ENCODE assay signal across 9 mouse cellular contexts in the genomic region with DNA sequence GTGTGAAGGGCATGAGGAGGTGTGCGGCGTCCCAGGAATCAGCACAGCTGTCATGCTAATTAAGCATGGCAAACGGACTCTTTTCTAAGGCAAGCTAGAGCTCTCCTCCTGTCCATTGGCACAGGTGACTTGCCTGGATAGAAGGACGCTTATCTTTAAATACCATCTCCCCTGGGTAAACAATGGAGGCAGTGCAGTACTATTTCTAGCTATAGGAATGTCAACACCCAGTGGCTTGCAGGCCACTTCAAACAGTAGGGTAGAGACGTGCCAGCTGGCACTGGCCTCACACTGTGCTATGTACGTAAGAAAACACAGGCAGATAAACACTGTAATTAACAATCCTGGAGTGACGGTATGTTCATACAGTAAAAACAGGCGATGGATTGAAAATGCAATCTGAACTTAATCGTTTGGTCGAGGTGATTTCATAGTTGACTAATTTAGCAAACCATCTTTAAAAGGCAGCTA. TPM values are rescaled to one million over a fixed set of nuclear protein-coding genes. Genes with fewer than 3 reads are reported as not detected.
DNase-seq lines count a peak whose midpoint lies in the region; ATAC-seq and TF ChIP-seq lines count a peak whose summit lies in the region.
"Had no signal": no experiment of that assay in that cellular context is flagged by ENCODE, and none has a peak within 500 bp of the region (broad histone marks: within the 10 kb centered on the region; RNA-seq: fewer than 3 reads in every experiment).

No protein-coding gene starts in this region.

- no peaks in the 10 kb centered on the region for H3K36me3 ChIP-seq in liver, postnatal 0 days (replicated peaks; ENCODE audit: insufficient read depth, low read length)
- H3K36me3 ChIP-seq in limb, embryonic 10.5 days: no peaks in the 10 kb centered on the region

- WGBS in cerebellum, adult 2 months: 2% methylated on average over 10 of the region's 10 CpGs
- WGBS in liver, postnatal 0 days (ENCODE audit: insufficient replicate concordance): 41% methylated on average over 10 of the region's 10 CpGs
- 58% methylated on average over 10 of the region's 10 CpGs for WGBS in limb, embryonic 10.5 days

- peak overlapping the region; percentile 11; the same call in 1 of the 2 replicates for H3K4me2 ChIP-seq in liver, postnatal 0 days (ENCODE audit: low read depth, low read length)

- DNase-seq in brain, adult 2 months (ENCODE audit: low read depth, low spot score): peak; percentile 92
- DNase-seq in cerebellum, adult 2 months: peak; percentile 71 to 92
- peak; percentile 16 for DNase-seq in heart, postnatal 25 days (ENCODE audit: low spot score)
- DNase-seq in liver, postnatal 0 days: peak; percentile 40
- DNase-seq in left cerebral cortex, adult 11 months (ENCODE audit: low spot score): no peak
- no peak for DNase-seq in limb, embryonic 10.5 days (ENCODE audit: low spot score)
- no peak for DNase-seq in embryo, embryonic 9.5 days (ENCODE audit: extremely low spot score)
- no peak for DNase-seq in left cerebral cortex, adult 9 months (ENCODE audit: low spot score in 2 of 2)

- H3K27me3 ChIP-seq in cerebellum, adult 2 months (ENCODE audit: control insufficient read depth, insufficient read depth, low read length): no peaks in the 10 kb centered on the region
- H3K27me3 ChIP-seq in liver, postnatal 0 days (ENCODE audit: insufficient read depth, low read length): no peaks in the 10 kb centered on the region
- H3K27me3 ChIP-seq in limb, embryonic 10.5 days (ENCODE audit: low read depth, poor library complexity, severe bottlenecking): no peaks in the 10 kb centered on the region

- H3K4me1 ChIP-seq in cerebellum, adult 2 months (ENCODE audit: control insufficient read depth, insufficient read depth, low read length): peaks cover 25% of the 10 kb centered on the region; the same call in 1 of the 2 replicates
- no peaks in the 10 kb centered on the region for H3K4me1 ChIP-seq in liver, postnatal 0 days (ENCODE audit: insufficient read depth)
- no peaks in the 10 kb centered on the region for H3K4me1 ChIP-seq in limb, embryonic 10.5 days

- no peak for TF ChIP-seq POLR2A in cerebellum, adult 2 months (IDR thresholded peaks at IDR 0.05; ENCODE audit: borderline replicate concordance, insufficient read depth, low read length)

- peak; percentile 94 for ATAC-seq in liver, postnatal 0 days

- H3K9ac ChIP-seq in liver, postnatal 0 days (replicated peaks): no peak overlapping the region

- no peak for TF ChIP-seq CTCF in cerebellum, adult 2 months (IDR thresholded peaks at IDR 0.05; ENCODE audit: borderline replicate concordance, insufficient read depth, low read depth, low read length)
- TF ChIP-seq CTCF in liver, postnatal 0 days (IDR thresholded peaks at IDR 0.05; ENCODE audit: low read depth): no peak

- no peak for TF ChIP-seq EP300 in liver, postnatal 0 days (IDR thresholded peaks at IDR 0.05; ENCODE audit: low read depth)

- peak overlapping the region; percentile 89 for H3K27ac ChIP-seq in cerebellum, adult 2 months (ENCODE audit: insufficient read depth, low read length)
- H3K27ac ChIP-seq in liver, postnatal 0 days (ENCODE audit: low read depth): no peak overlapping the region
- no peak overlapping the region for H3K27ac ChIP-seq in limb, embryonic 10.5 days

- no peaks in the 10 kb centered on the region for H3K9me3 ChIP-seq in liver, postnatal 0 days (ENCODE audit: low read length)
- H3K9me3 ChIP-seq in limb, embryonic 10.5 days (replicated peaks): no peaks in the 10 kb centered on the region

- intact Hi-C loops in heart, postnatal 25 days (cut with DNase I): no loop called here

- no peak overlapping the region for H3K4me3 ChIP-seq in cerebellum, adult 2 months (replicated peaks; ENCODE audit: insufficient read depth, low read depth, low read length)
- no peak overlapping the region for H3K4me3 ChIP-seq in liver, postnatal 0 days (ENCODE audit: low read depth, low read length)
- H3K4me3 ChIP-seq in limb, embryonic 10.5 days: no peak overlapping the region

RNA-seq across cellular contexts. Expression of a gene that starts 28.2 kb away (rescaled TPM):
- polyA plus RNA-seq in cerebellum, adult 2 months (2012; rRNA removed): 0.10 TPM in 1 of 2 replicates, not detected in the other
- total RNA-seq in heart, postnatal 25 days (2021): not detected
- not detected in 2 replicates for polyA plus RNA-seq in liver, postnatal 0 days (2015; fragmentation: Nextera tagmentation; extraction: Ambion mirVana)
- polyA plus RNA-seq in limb, embryonic 10.5 days (2016; fragmentation: Nextera tagmentation; extraction: Ambion mirVana): not detected in 2 replicates
- polyA plus RNA-seq: limb, embryonic 11.5 days had no signal

Comparison
In these comparisons a context has a peak if more than half of its experiments do, and no peak if none do; other contexts are left out.
1. DNase-seq: peak in brain, adult 2 months (single experiment), cerebellum, adult 2 months (2 of 2), heart, postnatal 25 days (single experiment) and liver, postnatal 0 days (single experiment); none in left cerebral cortex, adult 11 months (single experiment), limb, embryonic 10.5 days (single experiment), embryo, embryonic 9.5 days (single experiment) and left cerebral cortex, adult 9 months (0 of 2).